Mouse (Mus musculus) large intestine, adult 2 months (tissue): ENCODE data around the gene Insc. TPM values are rescaled to one million over a fixed set of nuclear protein-coding genes. Genes with fewer than 3 reads are reported as not detected.

Source experiments
- DNase-seq: peaks from one replicate; pipeline ENCODE4 v3.0.0-alpha.2; 2012; ENCODE audit warnings: low read depth, low spot score
- WGBS: fragments of 180-500 bp; shearing (Covaris S2); methylation state at CpG from one replicate; pipeline ENCODE4 v1.1.7; 2018; 5-methylcytosine and 5-hydroxymethylcytosine counted together
- polyA plus RNA-seq: library from polyadenylated mRNA; depleted of rRNA; stranded (reverse); fragments of >200 nt; gene quantifications from 2 replicates; pipeline ENCODE4 v1.2.3, GENCODE M21; 2012

The Insc gene
- polyA plus RNA-seq, 1 experiment: 3.0 TPM

GRCm38 (mm10) chr7:114754196-114754595 lies 10.7 kb downstream of the Insc start:
- no peak for DNase-seq
- WGBS: 21% methylated on average over 1 of the region's 1 CpGs

GRCm38 (mm10) chr7:114754626-114755025 lies 11.1 kb downstream of the Insc start:
- 87% methylated on average over 8 of the region's 8 CpGs for WGBS
- DNase-seq: no peak

DNA sequence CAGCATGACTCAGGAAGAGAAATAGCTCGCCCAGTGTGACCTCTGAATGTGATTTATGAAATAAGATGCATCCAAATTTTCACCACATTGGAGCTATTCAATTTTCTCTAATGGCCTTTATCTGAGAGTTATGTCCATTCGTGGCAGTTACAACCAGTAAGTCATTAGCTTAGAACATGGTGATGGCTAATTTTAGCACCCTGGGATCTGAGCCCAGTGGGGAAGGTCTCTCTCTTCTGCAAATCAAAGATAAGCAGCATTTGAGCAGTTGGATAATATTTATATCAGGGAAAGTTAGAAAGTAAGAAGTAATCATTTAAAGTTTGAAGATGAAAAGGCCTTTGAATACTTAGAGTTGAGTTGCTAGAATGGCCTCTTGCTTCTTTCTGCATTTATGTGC lies 19.2 kb downstream of the Insc start:
- no peak for DNase-seq
- WGBS: 63% methylated on average over 2 of the region's 2 CpGs

- WGBS: 79% methylated on average over 3 of the region's 3 CpGs
- no peak for DNase-seq
Measured at GRCm38 (mm10) chr7:114765273-114765672, 21.8 kb downstream of the Insc start.

DNA sequence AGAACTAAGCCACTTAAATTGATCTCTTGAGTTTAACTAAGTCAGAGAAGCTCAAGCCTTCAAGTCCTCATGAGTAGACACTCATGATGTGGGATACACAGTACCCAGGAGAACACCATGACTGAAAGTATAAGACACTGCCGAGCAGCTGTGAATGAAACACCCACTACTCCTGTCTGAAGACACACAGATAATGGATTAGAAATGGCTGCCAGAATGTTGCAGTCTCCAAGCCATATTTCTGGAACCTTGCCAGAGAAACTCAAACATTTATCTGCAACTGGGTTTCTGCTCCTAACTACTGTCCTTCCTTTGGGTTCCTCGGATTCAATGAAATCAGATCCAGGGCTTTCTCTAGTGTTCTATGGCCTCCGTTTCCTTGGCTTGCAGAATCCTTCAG lies 23.0 kb downstream of the Insc start:
- WGBS: 73% methylated on average over 3 of the region's 3 CpGs

DNA sequence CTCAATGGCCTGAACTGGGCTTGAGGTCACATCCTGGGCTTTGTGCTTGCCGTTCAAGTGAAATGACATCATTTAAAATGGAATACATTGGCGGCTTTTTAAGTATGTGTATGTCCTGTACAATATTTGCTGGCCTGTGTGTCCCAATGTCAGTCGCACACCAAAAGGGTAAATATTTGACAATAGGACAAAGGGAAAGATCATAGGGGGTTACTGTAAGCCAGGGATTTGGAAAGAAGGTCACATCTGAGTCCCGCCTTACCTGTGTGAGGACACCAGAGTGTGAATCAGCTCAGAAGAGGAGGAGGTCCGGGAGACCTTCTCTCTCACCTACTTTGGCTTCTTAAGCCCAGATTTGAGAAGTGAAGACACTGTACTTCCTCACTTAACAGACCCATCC lies 25.0 kb downstream of the Insc start:
- 79% methylated on average over 5 of the region's 5 CpGs for WGBS
- DNase-seq: no peak

More for the DNA sequence above, 23.0 kb downstream of the Insc start:
- no peak for DNase-seq

- whole genome bisulfite sequencing: 84% methylated on average over 4 of the region's 4 CpGs
- no peak for DNase-seq
Measured at GRCm38 (mm10) chr7:114769041-114769440, 25.5 kb downstream of the Insc start.

- 90% methylated on average over 3 of the region's 3 CpGs for WGBS
- DNase-seq: no peak
Measured at GRCm38 (mm10) chr7:114770586-114770985, 27.1 kb downstream of the Insc start.

GRCm38 (mm10) chr7:114771801-114772200 lies 28.3 kb downstream of the Insc start:
- 63% methylated on average over 7 of the region's 7 CpGs for WGBS
- DNase-seq: no peak

- 54% methylated on average over 4 of the region's 4 CpGs for WGBS
- DNase-seq: no peak
Measured at GRCm38 (mm10) chr7:114773781-114774180, 30.3 kb downstream of the Insc start.

GRCm38 (mm10) chr7:114775856-114776255 lies 32.4 kb downstream of the Insc start:
- WGBS: 69% methylated on average over 2 of the region's 2 CpGs
- no peak for DNase-seq

DNA sequence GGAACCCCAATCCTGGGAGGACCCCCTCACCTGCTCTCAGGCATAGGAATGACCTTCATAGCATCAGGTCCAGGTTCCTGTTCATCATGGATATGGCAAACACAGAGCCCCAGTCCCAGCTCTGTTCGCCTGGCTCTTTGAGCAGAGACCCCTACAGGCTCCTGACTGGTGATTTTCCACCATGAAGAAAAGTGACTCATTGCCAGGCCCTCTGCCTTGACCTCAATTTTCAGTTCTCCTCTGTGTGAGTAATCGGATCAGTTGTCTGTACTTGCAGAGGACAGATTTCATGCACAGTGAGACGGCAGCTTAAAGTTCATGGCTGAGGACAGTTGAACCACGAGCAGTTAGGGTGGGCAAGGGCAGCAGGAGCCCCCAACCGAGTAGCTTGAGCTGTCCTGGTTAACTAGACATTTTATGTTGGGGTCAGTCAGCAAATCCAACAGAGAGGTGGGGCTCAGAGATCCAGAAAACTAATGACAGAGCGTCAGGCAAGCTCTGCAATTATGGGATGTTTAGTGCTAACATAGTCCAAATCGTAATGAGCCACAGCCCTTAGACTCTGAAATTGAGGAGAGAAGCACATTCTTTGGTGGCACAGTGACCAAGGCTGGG lies 34.8 kb downstream of the Insc start:
- 67% methylated on average over 7 of the region's 7 CpGs for WGBS
- no peak for DNase-seq

DNA sequence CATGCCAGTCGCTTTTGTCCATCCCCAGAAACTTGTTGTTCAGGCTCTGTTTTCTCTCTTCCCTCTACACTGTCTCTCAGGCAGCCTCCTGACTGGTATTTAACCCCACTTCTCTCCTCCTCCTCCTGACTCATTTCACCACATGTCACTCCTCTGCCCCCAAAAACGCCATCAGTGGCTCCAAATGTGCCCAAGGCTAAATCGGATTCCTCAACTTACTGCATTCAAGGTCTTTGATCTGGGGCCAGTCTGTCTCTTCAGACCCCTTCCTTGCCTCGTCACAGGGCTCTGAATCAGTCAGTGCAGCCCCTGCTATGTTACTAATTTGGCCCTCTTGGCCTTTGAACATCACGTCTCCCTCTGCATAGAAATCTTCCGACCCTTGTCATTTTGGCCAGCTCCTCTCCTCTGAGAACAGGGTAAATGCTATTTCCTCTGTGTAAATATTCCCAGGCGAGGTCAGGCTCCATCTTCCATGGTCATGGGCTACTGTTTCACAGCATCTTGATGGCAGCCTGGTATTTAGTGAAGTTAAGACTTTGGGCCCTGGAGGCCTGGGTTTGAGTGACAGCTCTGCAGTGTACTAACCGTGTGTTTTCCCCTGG lies 35.7 kb downstream of the Insc start:
- no peak for DNase-seq
- 58% methylated on average over 8 of the region's 8 CpGs for WGBS

DNA sequence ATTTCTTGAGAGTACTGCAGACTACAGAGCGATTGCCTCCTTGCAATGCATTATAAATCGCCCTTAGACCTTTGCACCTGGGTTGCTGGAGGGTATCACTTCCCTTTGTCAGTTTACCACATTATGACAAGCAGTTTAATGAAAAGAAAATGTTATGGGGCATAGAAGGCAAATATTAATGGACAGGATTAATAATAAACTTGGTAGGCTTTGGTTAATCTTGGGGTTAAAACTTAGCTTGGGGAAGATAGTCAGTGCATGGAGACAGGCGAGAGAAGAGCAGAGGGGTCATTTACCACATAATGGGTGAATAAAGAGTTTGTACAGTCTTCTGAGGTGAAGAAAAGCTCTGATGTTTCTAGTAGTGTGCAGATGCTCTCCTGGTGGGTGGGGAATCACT lies 39.8 kb downstream of the Insc start:
- DNase-seq: no peak
- WGBS: 75% methylated on average over 3 of the region's 3 CpGs

- WGBS: 91% methylated on average over 10 of the region's 10 CpGs
Measured at GRCm38 (mm10) chr7:114791087-114791486, 47.6 kb downstream of the Insc start.

DNA sequence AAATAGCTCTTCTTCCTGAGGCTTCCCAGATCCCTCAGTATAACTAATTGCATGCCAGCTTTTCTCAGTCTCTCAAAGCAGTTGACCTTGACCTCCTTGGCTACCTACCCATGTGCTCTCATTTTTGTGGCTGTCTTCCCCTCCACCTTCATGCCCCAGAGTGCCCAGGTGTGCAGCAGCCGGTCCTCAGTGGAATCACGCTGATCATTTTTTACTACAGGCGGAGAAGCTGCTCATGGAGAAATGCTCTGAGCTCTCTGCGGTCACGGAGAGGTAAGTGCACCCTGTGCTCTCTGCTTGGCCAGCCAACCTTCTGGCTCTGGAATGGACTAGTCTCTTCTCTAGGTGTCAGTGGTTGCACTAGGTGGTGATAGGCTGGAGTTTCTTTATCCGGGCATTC lies 48.5 kb downstream of the Insc start:
- WGBS: 58% methylated on average over 6 of the region's 6 CpGs
- no peak for DNase-seq

More at GRCm38 (mm10) chr7:114791087-114791486, 47.6 kb downstream of the Insc start:
- no peak for DNase-seq

DNA sequence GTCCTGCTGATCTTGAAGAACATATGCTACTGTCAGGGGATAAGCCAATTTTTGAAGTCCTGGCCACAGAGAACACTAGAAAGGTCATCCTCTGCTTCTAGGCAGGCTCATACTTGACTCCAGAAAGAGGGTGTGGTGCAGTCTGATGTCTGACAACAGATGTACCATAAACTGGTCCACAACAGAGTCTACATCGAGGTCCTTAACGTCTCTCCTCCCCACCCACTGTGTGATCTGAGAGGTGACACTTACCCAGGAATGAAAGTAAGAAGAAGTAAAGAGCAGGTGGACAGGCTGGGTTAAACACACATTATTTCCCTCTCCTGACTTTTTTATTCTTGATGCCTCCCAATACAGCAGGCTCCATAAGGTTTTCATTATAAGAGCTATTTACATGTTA lies 50.9 kb downstream of the Insc start:
- WGBS: 27% methylated on average over 2 of the region's 2 CpGs
- DNase-seq: no peak

- 80% methylated on average over 8 of the region's 8 CpGs for whole genome bisulfite sequencing
- no peak for DNase-seq
Measured at GRCm38 (mm10) chr7:114802576-114802975, 59.1 kb downstream of the Insc start.

DNA sequence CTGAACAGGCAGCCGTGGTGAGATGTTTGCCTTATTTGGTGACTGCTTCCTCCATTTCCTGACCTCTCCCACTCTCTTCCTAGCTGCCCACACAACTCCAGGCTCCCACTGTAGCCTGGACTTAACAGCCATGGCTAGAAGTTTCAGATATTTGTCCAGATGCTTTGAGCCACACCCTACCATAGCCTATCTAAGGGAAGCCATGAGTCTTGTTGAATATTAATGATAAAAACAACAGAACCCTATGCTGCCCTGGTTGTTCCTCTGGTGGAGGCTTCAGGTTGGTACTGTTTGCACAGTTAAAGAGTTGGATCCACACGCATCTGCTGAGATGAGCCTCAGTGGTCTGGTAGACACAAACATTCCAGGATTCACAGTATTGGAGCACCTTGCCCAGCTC lies 61.8 kb downstream of the Insc start:
- WGBS: 53% methylated on average over 2 of the region's 2 CpGs
- DNase-seq: no peak

GRCm38 (mm10) chr7:114807343-114807742 lies 63.8 kb downstream of the Insc start:
- WGBS: 50% methylated on average over 5 of the region's 5 CpGs
- DNase-seq: no peak

GRCm38 (mm10) chr7:114808341-114808740 lies 64.8 kb downstream of the Insc start:
- no peak for DNase-seq
- WGBS: 79% methylated on average over 3 of the region's 3 CpGs
